Mouse (Mus musculus) ES-E14 (cell line): Measurements from ENCODE around the gene Arl8b.

Source experiments
- ZC3H11A ChIP-seq: IDR thresholded peaks from 2 replicates; pipeline ENCODE4 v1.6.1; 2012; ENCODE audit warnings: low read depth, mild to moderate bottlenecking, inconsistent platforms, low read length, borderline replicate concordance
- ZNF384 ChIP-seq: IDR thresholded peaks from 2 replicates; pipeline ENCODE4 v1.6.1; 2012; ENCODE audit warnings: low read depth, low read length, inconsistent platforms

- TF ChIP-seq ZC3H11A (no peak), ZNF384 (no peak)
These were observed 39.2 kb upstream of the Arl8b start for GRCm38 (mm10) chr6:108743730-108744129.
